Mouse (Mus musculus) olfactory bulb, adult 2 months (tissue): ENCODE data around the gene Rbm18.
"Not testable (repeated sequence)": the region's sequence is repeated elsewhere in the genome, so short reads cannot be mapped to it uniquely, and the experiment has no call there.

Source experiments
- CTCF ChIP-seq: fragments of 200-500 bp; IDR thresholded peaks from 2 replicates; pipeline ENCODE4 v1.5.1; 2012; ENCODE audit warnings: low read depth, mild to moderate bottlenecking, low read length, moderate library complexity; ENCODE audit not compliant: insufficient read depth
- POLR2A ChIP-seq: fragments of 200-500 bp; IDR thresholded peaks from 2 replicates; pipeline ENCODE4 v1.6.1; 2012; ENCODE audit warnings: mild to moderate bottlenecking, low read depth, low read length, moderate library complexity; ENCODE audit not compliant: insufficient read depth

- TF ChIP-seq CTCF, POLR2A: not testable (repeated sequence)
These were observed 15.8 kb upstream of the Rbm18 start for GRCm38 (mm10) chr2:36152401-36152800.
